ENCODE assay signal across 15 mouse cellular contexts in genomic region chr6:128159092-128159491, GRCm38 (mm10). TPM values are rescaled to one million over a fixed set of nuclear protein-coding genes. Genes with fewer than 3 reads are reported as not detected.
DNase-seq lines count a peak whose midpoint lies in the region; TF ChIP-seq lines count a peak whose summit lies in the region.
"Had no signal": no experiment of that assay in that cellular context is flagged by ENCODE, and none has a peak within 500 bp of the region (broad histone marks: within the 10 kb centered on the region; RNA-seq: fewer than 3 reads in every experiment).

No protein-coding gene starts in this region.

- no peak overlapping the region for H3K4me3 ChIP-seq in layer of hippocampus, adult 2 months
- H3K4me3 ChIP-seq: embryonic facial prominence, embryonic 13.5 days; forebrain, embryonic 12.5 days; heart, embryonic 13.5 days had no signal

- peak; percentile 44 for DNase-seq in cerebellum, adult 9-11 months
- no peak for DNase-seq in cerebellum, adult 11-12 months
- peak in 1 of 2 experiments; percentile 14 for DNase-seq in layer of hippocampus, adult 2 months (ENCODE audit: low spot score in 2 of 2)
- DNase-seq in layer of hippocampus, adult 11-12 months (ENCODE audit: low spot score), result no peak
- peak; percentile 78 for DNase-seq in brain, adult 2 months (ENCODE audit: low read depth, low spot score)
- peak; percentile 73 for DNase-seq in telencephalon, adult 2 months (ENCODE audit: low read depth, low spot score)
- DNase-seq: adrenal gland, adult 2 months; adrenal gland, postnatal 25 days; forebrain, postnatal 0 days; gastrocnemius, postnatal 36 days; heart, adult 11 months; heart, postnatal 36 days had no signal

- TF ChIP-seq CTCF in layer of hippocampus, adult 2 months (conservative IDR thresholded peaks at IDR 0.05), result no peak

- 0 out of 2 replicates have a peak overlapping the region, but pooled peaks have one; percentile 48 for H3K27ac ChIP-seq in layer of hippocampus, adult 2 months
- H3K27ac ChIP-seq: embryonic facial prominence, embryonic 13.5 days; heart, embryonic 13.5 days had no signal

RNA-seq across cellular contexts. Expression of gene Tspan9, which starts 15.7 kb away (rescaled TPM):
- 10 to 100 TPM; 42.2 to 45.6 TPM for total RNA-seq in layer of hippocampus, adult 2 months (2021)

Comparison
In these comparisons a context has a peak if more than half of its experiments do, and no peak if none do; other contexts are left out.
1. DNase-seq: peak in cerebellum, adult 9-11 months (single experiment), brain, adult 2 months (single experiment) and telencephalon, adult 2 months (single experiment); none in cerebellum, adult 11-12 months (single experiment) and layer of hippocampus, adult 11-12 months (single experiment).